Mouse (Mus musculus) cerebellum, adult 2 months (tissue): ENCODE results near the gene Neb. TPM values are rescaled to one million over a fixed set of nuclear protein-coding genes. Genes with fewer than 3 reads are reported as not detected.

Source experiments
- DNase-seq, 2 experiments: peaks; one replicate each; pipeline ENCODE4 v3.0.0; 2021
- H3K27ac ChIP-seq: fragments of 200-500 bp; 2 replicates; pipeline ENCODE4 v1.5.1; 2012; ENCODE audit warnings: low read length, control low read depth, inconsistent platforms; ENCODE audit not compliant: insufficient read depth
- H3K27me3 ChIP-seq: fragments of 200-500 bp; 2 replicates; pipeline ENCODE4 v1.6.1; 2012; ENCODE audit warnings: inconsistent platforms, mild to moderate bottlenecking, low read length, moderate library complexity; ENCODE audit not compliant: control insufficient read depth, insufficient read depth
- H3K4me1 ChIP-seq: fragments of 200-500 bp; 2 replicates; pipeline ENCODE4 v1.6.1; 2011; ENCODE audit warnings: low read length; ENCODE audit not compliant: control insufficient read depth, insufficient read depth
- H3K4me3 ChIP-seq: fragments of 200-500 bp; replicated peaks from 2 replicates; pipeline ENCODE3; 2011; ENCODE audit warnings: mild to moderate bottlenecking, low read depth, low read length, control low read depth; ENCODE audit not compliant: insufficient read depth
- CTCF ChIP-seq: fragments of 200-500 bp; IDR thresholded peaks from 2 replicates; pipeline ENCODE4 v1.5.1; 2011; ENCODE audit warnings: low read depth, mild to moderate bottlenecking, control low read depth, low read length, moderate library complexity, borderline replicate concordance; ENCODE audit not compliant: insufficient read depth
- POLR2A ChIP-seq: fragments of 200-500 bp; IDR thresholded peaks from 2 replicates; pipeline ENCODE4 v1.6.1; 2011; ENCODE audit warnings: low read length, control low read depth, borderline replicate concordance; ENCODE audit not compliant: insufficient read depth
- WGBS: fragments of 180-500 bp; shearing (Covaris S2); methylation state at CpG from one replicate; pipeline ENCODE4 v1.1.7; 2018; 5-methylcytosine and 5-hydroxymethylcytosine counted together
- polyA plus RNA-seq: library from polyadenylated mRNA; depleted of rRNA; stranded (reverse); fragments of >200 nt; gene quantifications from 2 replicates; pipeline ENCODE4 v1.2.3, GENCODE M21; 2012

Neb gene
- polyA plus RNA-seq, 1 experiment, result 10.8 TPM

GRCm38 (mm10) chr2:52303405-52303804 lies 74.9 kb downstream of the Neb start:
- H3K27me3 ChIP-seq, result no peaks in the 10 kb centered on the region
- H3K4me1 ChIP-seq, result no peaks in the 10 kb centered on the region; the same call in 1 of the 2 replicates
- DNase-seq, result no peak
- WGBS, result 86% methylated on average over 1 of the region's 1 CpGs
- TF ChIP-seq CTCF (no peak), POLR2A (no peak)
- H3K4me3 ChIP-seq, result no peak overlapping the region
- no peak overlapping the region for H3K27ac ChIP-seq

GRCm38 (mm10) chr2:52297969-52298368 lies 80.3 kb downstream of the Neb start:
- no peak for TF ChIP-seq CTCF
- H3K27me3 ChIP-seq, result no peaks in the 10 kb centered on the region
- DNase-seq, result no peak

GRCm38 (mm10) chr2:52296779-52297178 lies 81.5 kb downstream of the Neb start:
- TF ChIP-seq CTCF (no peak), POLR2A (no peak)
- no peaks in the 10 kb centered on the region; the same call in 1 of the 2 replicates for H3K4me1 ChIP-seq
- H3K27me3 ChIP-seq, result no peaks in the 10 kb centered on the region
- 83% methylated on average over 9 of the region's 9 CpGs for WGBS
- no peak for DNase-seq
- no peak overlapping the region for H3K4me3 ChIP-seq
- H3K27ac ChIP-seq, result no peak overlapping the region

More at GRCm38 (mm10) chr2:52297969-52298368, 80.3 kb downstream of the Neb start:
- Histone ChIP-seq H3K27ac (no peak overlapping the region), H3K4me3 (no peak overlapping the region), H3K4me1 (no peaks in the 10 kb centered on the region; the same call in 1 of the 2 replicates)
- 99% methylated on average over 5 of the region's 5 CpGs for WGBS

DNA sequence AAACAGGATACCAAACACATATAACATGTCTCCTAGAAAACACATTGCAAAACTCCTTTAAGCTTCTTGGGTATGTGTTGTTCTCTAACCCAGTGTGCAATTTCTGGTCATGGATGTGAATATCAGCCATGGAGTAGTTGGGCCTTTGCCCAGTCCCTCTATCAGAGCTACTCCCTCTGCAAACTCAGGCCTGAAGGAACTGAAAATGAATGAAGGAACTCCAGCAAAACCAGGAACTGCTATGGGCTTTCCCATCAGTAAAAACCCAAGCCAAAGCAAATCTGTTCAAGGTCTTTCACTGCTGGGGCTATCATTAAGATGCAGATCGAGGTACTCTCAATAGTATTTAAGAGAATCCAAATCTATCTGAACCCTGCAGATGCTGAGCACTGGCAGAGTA lies 90.8 kb downstream of the Neb start:
- Histone ChIP-seq H3K27me3 (no peaks in the 10 kb centered on the region), H3K27ac (no peak overlapping the region), H3K4me1 (peaks cover 4% of the 10 kb centered on the region; the same call in 1 of the 2 replicates), H3K4me3 (no peak overlapping the region)
- no peak for DNase-seq
- 66% methylated on average over 1 of the region's 1 CpGs for WGBS
- TF ChIP-seq POLR2A (no peak), CTCF (no peak)

DNA sequence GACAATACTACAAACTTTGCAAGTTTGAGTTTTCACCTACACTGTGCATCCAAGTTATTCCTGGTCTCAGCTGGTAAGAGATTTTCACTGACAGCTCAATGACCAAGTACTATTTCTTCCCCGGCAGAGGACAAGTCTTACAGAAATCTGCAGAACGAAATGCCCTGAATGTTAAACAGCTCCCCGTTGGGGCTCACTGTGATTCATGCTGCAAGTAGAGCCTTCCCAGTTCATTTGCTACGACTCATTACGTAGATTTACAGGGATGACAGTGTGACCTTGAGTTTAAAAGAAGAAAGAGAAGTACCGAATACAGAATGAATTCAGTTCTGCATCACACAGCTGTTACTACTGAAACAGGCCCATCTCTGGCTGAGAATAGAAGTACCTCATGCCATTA lies 91.9 kb downstream of the Neb start:
- TF ChIP-seq CTCF (no peak), POLR2A (no peak)
- DNase-seq, result no peak
- peaks cover 4% of the 10 kb centered on the region; the same call in 1 of the 2 replicates for H3K4me1 ChIP-seq
- no peaks in the 10 kb centered on the region for H3K27me3 ChIP-seq
- 83% methylated on average over 6 of the region's 6 CpGs for WGBS
- no peak overlapping the region for H3K27ac ChIP-seq
- no peak overlapping the region for H3K4me3 ChIP-seq

DNA sequence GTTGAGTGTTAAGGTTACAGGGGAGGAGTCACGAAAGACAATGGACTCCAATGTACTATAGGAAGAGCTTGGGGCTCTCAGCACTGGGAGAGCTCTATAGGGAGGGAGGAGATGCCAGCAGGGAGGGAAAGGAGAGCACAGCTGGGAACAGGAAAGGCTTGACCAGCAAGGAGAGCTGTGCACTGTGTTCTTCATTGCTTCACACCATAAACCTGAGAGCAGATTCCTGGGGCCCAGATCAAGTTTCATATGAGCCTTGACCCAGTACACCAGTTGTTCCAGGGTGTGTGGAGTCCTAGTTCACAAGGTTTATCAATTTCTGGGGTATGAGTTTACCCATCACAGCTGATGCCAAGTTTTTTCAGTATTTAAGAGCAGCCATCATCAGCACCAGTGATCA lies 106.1 kb downstream of the Neb start:
- Histone ChIP-seq H3K27ac (no peak overlapping the region), H3K4me1 (peaks cover 8% of the 10 kb centered on the region), H3K27me3 (no peaks in the 10 kb centered on the region), H3K4me3 (no peak overlapping the region)
- DNase-seq, result no peak
- 85% methylated on average over 1 of the region's 1 CpGs for WGBS
- TF ChIP-seq CTCF (no peak), POLR2A (no peak)

DNA sequence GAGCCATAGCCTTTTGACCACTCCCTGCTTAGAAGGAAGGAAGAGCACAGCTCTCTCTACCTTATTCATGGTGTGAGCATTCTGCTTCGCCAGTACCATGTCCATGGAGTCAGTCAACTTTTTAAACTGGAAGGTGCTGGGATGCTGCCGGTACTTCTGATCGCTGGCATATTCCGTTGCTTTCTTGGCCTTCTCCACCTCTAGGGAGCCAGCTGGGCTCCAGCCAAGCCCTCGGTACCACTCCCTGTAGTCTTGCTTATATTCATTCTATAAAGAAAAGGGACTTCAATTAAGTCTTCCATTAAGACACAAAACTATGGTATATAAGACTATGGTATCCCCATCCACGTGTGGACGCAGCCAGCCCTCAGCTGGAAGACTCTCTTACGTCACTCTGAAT lies 107.4 kb downstream of the Neb start:
- H3K27me3 ChIP-seq, result no peaks in the 10 kb centered on the region
- peaks cover 8% of the 10 kb centered on the region for H3K4me1 ChIP-seq
- TF ChIP-seq POLR2A, result no peak
- no peak for TF ChIP-seq CTCF
- H3K27ac ChIP-seq, result no peak overlapping the region
- WGBS, result 41% methylated on average over 8 of the region's 8 CpGs
- H3K4me3 ChIP-seq, result no peak overlapping the region
- no peak for DNase-seq

- H3K4me3 ChIP-seq, result no peak overlapping the region
- H3K4me1 ChIP-seq, result no peaks in the 10 kb centered on the region
- H3K27ac ChIP-seq, result no peak overlapping the region
- DNase-seq, result peak; percentile 59 to 72
- 28% methylated on average over 2 of the region's 2 CpGs for WGBS
- TF ChIP-seq POLR2A (no peak), CTCF (peak; percentile 76)
- H3K27me3 ChIP-seq, result no peaks in the 10 kb centered on the region
Measured at GRCm38 (mm10) chr2:52262149-52262548, 116.1 kb downstream of the Neb start.
